Mouse (Mus musculus) limb, embryonic 12.5 days (tissue): Measurements from ENCODE around the gene Chm. TPM values are rescaled to one million over a fixed set of nuclear protein-coding genes. Genes with fewer than 3 reads are reported as not detected.

ENCODE experiments used
- ATAC-seq: fragments of 200-750 bp; cut with Nextera tagmentation; 2 replicates; pipeline ENCODE4 v1.8.0; 2017; ENCODE audit warnings: low read depth, moderate TSS enrichment; ENCODE audit not compliant: insufficient number of reproducible peaks, insufficient read depth, low FRiP score, low TSS enrichment
- H3K27ac ChIP-seq: fragments of 300-500 bp; sonication (generic); 2 replicates; pipeline ENCODE4 v1.5.1; 2016; ENCODE audit warnings: mild to moderate bottlenecking, moderate library complexity
- H3K27me3 ChIP-seq: fragments of 300-500 bp; sonication (generic); 2 replicates; pipeline ENCODE4 v1.6.1; 2016; ENCODE audit warnings: mild to moderate bottlenecking, moderate library complexity
- H3K36me3 ChIP-seq: fragments of 300-500 bp; sonication (generic); 2 replicates; pipeline ENCODE4 v1.6.1; 2016; ENCODE audit warnings: mild to moderate bottlenecking, moderate library complexity
- H3K4me1 ChIP-seq: fragments of 300-500 bp; sonication (generic); replicated peaks from 2 replicates; pipeline ENCODE4 v1.6.1; 2016
- H3K4me2 ChIP-seq: fragments of 300-500 bp; sonication (generic); 2 replicates; pipeline ENCODE4 v1.6.1; 2016; ENCODE audit warnings: mild to moderate bottlenecking, moderate library complexity
- H3K4me3 ChIP-seq: fragments of 300-500 bp; sonication (generic); replicated peaks from 2 replicates; pipeline ENCODE4 v1.5.1; 2016; ENCODE audit warnings: mild to moderate bottlenecking
- H3K9ac ChIP-seq: fragments of 300-500 bp; sonication (generic); replicated peaks from 2 replicates; pipeline ENCODE4 v1.6.1; 2016; ENCODE audit warnings: mild to moderate bottlenecking, moderate library complexity
- H3K9me3 ChIP-seq: fragments of 300-500 bp; sonication (generic); 2 replicates; pipeline ENCODE4 v1.6.1; 2016; ENCODE audit warnings: mild to moderate bottlenecking, moderate library complexity
- WGBS: fragments of 180-500 bp; shearing (Covaris S2); methylation state at CpG from one replicate; pipeline ENCODE4 v1.1.7; 2016; 5-methylcytosine and 5-hydroxymethylcytosine counted together
- microRNA counts: library from miRNA; unstranded; fragments of <30 nt; microRNA quantifications from one replicate; lab custom pipeline; 2017
- microRNA-seq: library from miRNA; unstranded; fragments of <30 nt; microRNA quantifications from one replicate; pipeline ENCODE4, GENCODE M21; 2017
- polyA plus RNA-seq: library from polyadenylated mRNA; unstranded; fragments of >200 nt; fragmentation: Nextera tagmentation; extraction: Ambion mirVana; gene quantifications from 2 replicates; pipeline ENCODE4 v1.2.1, GENCODE M21; 2016

Gene Chm
- polyA plus RNA-seq, 1 experiment from 2014 or later, result 13.9 TPM

DNA sequence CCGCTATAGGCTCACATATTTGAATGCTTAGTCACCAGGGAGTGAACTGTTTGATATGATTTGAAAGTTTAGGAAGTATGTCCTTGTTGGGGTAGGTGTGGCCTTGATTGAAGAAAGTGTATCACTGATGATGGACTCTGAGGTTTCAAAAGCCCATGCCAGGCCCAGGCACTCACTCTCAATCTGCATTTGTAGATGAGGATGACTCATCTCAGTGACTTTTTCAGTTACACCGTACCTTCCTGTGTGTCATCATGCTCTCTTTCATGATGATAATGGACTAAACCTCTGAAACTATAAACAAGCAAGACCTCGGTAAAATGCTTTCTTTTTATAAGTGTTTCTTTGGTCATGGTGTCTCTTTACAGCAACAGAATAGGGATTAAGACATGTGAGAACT is 183.1 kb downstream of the Chm start:
- no peaks in the 10 kb centered on the region for H3K9me3 ChIP-seq
- 85% methylated on average over 3 of the region's 3 CpGs for WGBS
- H3K27ac ChIP-seq, result no peak overlapping the region
- H3K9ac ChIP-seq, result no peak overlapping the region
- no peak for ATAC-seq
- H3K4me2 ChIP-seq, result no peak overlapping the region
- no peaks in the 10 kb centered on the region for H3K36me3 ChIP-seq
- H3K27me3 ChIP-seq, result no peaks in the 10 kb centered on the region
- H3K4me1 ChIP-seq, result no peaks in the 10 kb centered on the region
- H3K4me3 ChIP-seq, result no peak overlapping the region

MicroRNAs within 50 kb of the gene (microRNA counts, 519-probe panel; counts per million panel counts)
- microRNA mmu-miR-361 (lab: Ali Mortazavi, UCI), result not detected

Small RNAs within 50 kb of the gene (microRNA-seq; reads per million reads assigned to microRNA genes)
- gene Mir361, result 2,540 reads per million, percentile 84 among the genes with 10 or more reads in this experiment

Other genes with a start within 250 kb of the Chm start
- gene Dach2, start 112.0 kb upstream of the Chm start, polyA plus RNA-seq, result 8.2 and 8.3 TPM in 2 replicates